8 mouse cellular contexts compared by ENCODE assay signal in genomic region chr5:30815120-30815465, GRCm38 (mm10). TPM values are rescaled to one million over a fixed set of nuclear protein-coding genes. Genes with fewer than 3 reads are reported as not detected.
A peak's percentile ranks its signal among the peaks of the same experiment; 100 is the strongest.
DNase-seq lines count a peak whose midpoint lies in the region; ATAC-seq lines count a peak whose summit lies in the region.

No protein-coding gene starts in this region.

- WGBS in embryonic facial prominence, embryonic 14.5 days = 2% methylated on average over 7 of the region's 7 CpGs
- WGBS in liver, embryonic 11.5 days = 19% methylated on average over 7 of the region's 7 CpGs

- H3K4me2 ChIP-seq in embryonic facial prominence, embryonic 14.5 days (ENCODE audit: low read depth, low read length) = peak overlapping the region; percentile 85
- H3K4me2 ChIP-seq in liver, embryonic 11.5 days = peak overlapping the region; percentile 82

- H3K27me3 ChIP-seq in erythroblast, embryonic 14.5 days (ENCODE audit: control insufficient read depth) = peaks cover 63% of the 10 kb centered on the region
- peaks cover 6% of the 10 kb centered on the region; the same call in 1 of the 2 replicates for H3K27me3 ChIP-seq in embryonic facial prominence, embryonic 14.5 days (replicated peaks; ENCODE audit: control insufficient read depth, insufficient read depth, low read length)
- H3K27me3 ChIP-seq in liver, embryonic 11.5 days (replicated peaks; ENCODE audit: control insufficient read depth, insufficient read depth, low read length) = peaks cover 26% of the 10 kb centered on the region; the same call in 1 of the 2 replicates

- no peaks in the 10 kb centered on the region; the same call in 1 of the 2 replicates for H3K9me3 ChIP-seq in erythroblast, embryonic 14.5 days (ENCODE audit: control insufficient read depth, low read length)
- no peaks in the 10 kb centered on the region for H3K9me3 ChIP-seq in embryonic facial prominence, embryonic 14.5 days (ENCODE audit: control insufficient read depth, low read length)
- H3K9me3 ChIP-seq in liver, embryonic 11.5 days (ENCODE audit: control insufficient read depth, low read length) = no peaks in the 10 kb centered on the region

- H3K4me3 ChIP-seq in erythroblast, embryonic 14.5 days (replicated peaks) = peak overlapping the region; percentile 58
- H3K4me3 ChIP-seq in embryonic facial prominence, embryonic 14.5 days (ENCODE audit: low read depth, low read length) = peak overlapping the region; percentile 70
- peak overlapping the region; percentile 78 for H3K4me3 ChIP-seq in liver, embryonic 11.5 days (ENCODE audit: low read depth, low read length)

- H3K4me1 ChIP-seq in erythroblast, embryonic 14.5 days (ENCODE audit: control insufficient read depth) = peaks cover 9% of the 10 kb centered on the region
- peaks cover 17% of the 10 kb centered on the region for H3K4me1 ChIP-seq in embryonic facial prominence, embryonic 14.5 days (ENCODE audit: control insufficient read depth, insufficient read depth, low read length)
- H3K4me1 ChIP-seq in liver, embryonic 11.5 days (replicated peaks; ENCODE audit: control insufficient read depth, insufficient read depth, low read length) = 0 out of 2 replicates have a peak, but pooled peaks cover 3% of the 10 kb centered on the region

- peak; percentile 18 for DNase-seq in 3T3-L1 (ENCODE audit: low read depth, low spot score)
- no peak for DNase-seq in embryonic facial prominence, embryonic 14.5 days (ENCODE audit: low spot score)
- no peak for DNase-seq in liver, embryonic 11.5 days (ENCODE audit: low spot score)
- no peak for DNase-seq in adrenal gland, adult 8-10 months
- no peak for DNase-seq in gastrocnemius, postnatal 25 days
- no peak for DNase-seq in T-cell, adult 2 months (ENCODE audit: low spot score)

- H3K9ac ChIP-seq in embryonic facial prominence, embryonic 14.5 days (ENCODE audit: low read depth, low read length) = peak overlapping the region; percentile 72
- H3K9ac ChIP-seq in liver, embryonic 11.5 days (ENCODE audit: low read depth, low read length) = peak overlapping the region; percentile 66

- no peaks in the 10 kb centered on the region for H3K36me3 ChIP-seq in erythroblast, embryonic 14.5 days (ENCODE audit: control insufficient read depth)
- H3K36me3 ChIP-seq in embryonic facial prominence, embryonic 14.5 days (ENCODE audit: control insufficient read depth, insufficient read depth, low read length) = no peaks in the 10 kb centered on the region
- no peaks in the 10 kb centered on the region for H3K36me3 ChIP-seq in liver, embryonic 11.5 days (ENCODE audit: control insufficient read depth, insufficient read depth, low read length)

- H3K27ac ChIP-seq in embryonic facial prominence, embryonic 14.5 days (replicated peaks; ENCODE audit: low read depth, low read length) = peak overlapping the region; percentile 19
- no peak overlapping the region for H3K27ac ChIP-seq in liver, embryonic 11.5 days (ENCODE audit: low read depth, low read length)

- ATAC-seq in erythroblast, adult 5-6 weeks (replicated peaks; ENCODE audit: low FRiP score, poor library complexity, severe bottlenecking) = no peak
- no peak; the same call in 1 of the 2 replicates for ATAC-seq in embryonic facial prominence, embryonic 14.5 days (ENCODE audit: low read depth)
- no peak for ATAC-seq in liver, embryonic 11.5 days (replicated peaks; ENCODE audit: low FRiP score)

RNA-seq across cellular contexts. Expression of gene Mapre3, which starts 0.7 kb away (rescaled TPM):
- polyA plus RNA-seq in erythroblast, embryonic 14.5 days (2012) = 0.09 TPM in 1 of 2 replicates, not detected in the other
- 2.1 TPM in 1 of 2 replicates, not detected in the other for total RNA-seq in erythroblast, adult 5-6 weeks (2015; ENCODE audit: low replicate concordance)
- total RNA-seq in erythroblast, adult 5-6 weeks (2017; ENCODE audit: low replicate concordance) = 0.28 and 0.51 TPM in 2 replicates
- 31.0 and 37.0 TPM in 2 replicates for polyA plus RNA-seq in embryonic facial prominence, embryonic 14.5 days (2014; fragmentation: Nextera tagmentation; extraction: Ambion mirVana)
- 7.1 and 7.9 TPM in 2 replicates for polyA plus RNA-seq in liver, embryonic 11.5 days (2014; fragmentation: Nextera tagmentation; extraction: Ambion mirVana)
- total RNA-seq in adrenal gland, adult 8-10 months (2022) = 10 to 100 TPM; 75.9 to 93.2 (median 85.2) TPM
- total RNA-seq in gastrocnemius, postnatal 25 days (2021) = 10 to 100 TPM; 50.6 to 57.5 TPM

RNA-seq across cellular contexts. Expression of gene Tmem214, which starts 52.7 kb away (rescaled TPM):
- 0.90 and 1.2 TPM in 2 replicates for polyA plus RNA-seq in erythroblast, embryonic 14.5 days (2012)
- 6.5 and 9.6 TPM in 2 replicates for total RNA-seq in erythroblast, adult 5-6 weeks (2015; ENCODE audit: low replicate concordance)
- 4.7 and 7.0 TPM in 2 replicates for total RNA-seq in erythroblast, adult 5-6 weeks (2017; ENCODE audit: low replicate concordance)
- 77.1 and 77.2 TPM in 2 replicates for polyA plus RNA-seq in embryonic facial prominence, embryonic 14.5 days (2014; fragmentation: Nextera tagmentation; extraction: Ambion mirVana)
- 66.5 and 67.2 TPM in 2 replicates for polyA plus RNA-seq in liver, embryonic 11.5 days (2014; fragmentation: Nextera tagmentation; extraction: Ambion mirVana)
- 10 to 100 TPM; 55.5 to 66.8 (median 59.6) TPM for total RNA-seq in adrenal gland, adult 8-10 months (2022)
- 10 to 100 TPM; 25.2 to 35.0 TPM for total RNA-seq in gastrocnemius, postnatal 25 days (2021)

Comparison
In these comparisons a context has a peak if more than half of its experiments do, and no peak if none do; other contexts are left out.
1. RNA of gene Mapre3, which starts 0.7 kb away (total RNA-seq): 75.9 to 93.2 TPM in adrenal gland, adult 8-10 months and 50.6 to 57.5 TPM in gastrocnemius, postnatal 25 days; 0.28 to 2.1 TPM in erythroblast, adult 5-6 weeks; every median in the first group is over 10 times any median in the second.
2. Peak in every context shown above with its lines, with median percentiles within 50 percentile points of each other: H3K4me3 ChIP-seq.